Mouse (Mus musculus): Measurements from ENCODE around the gene Ints2. TPM values are rescaled to one million over a fixed set of nuclear protein-coding genes. Genes with fewer than 3 reads are reported as not detected.
A peak's percentile ranks its signal among the peaks of the same experiment; 100 is the strongest.
"Not testable (repeated sequence)": the region's sequence is repeated elsewhere in the genome, so short reads cannot be mapped to it uniquely, and the experiment has no call there.

The Ints2 gene
- polyA plus RNA-seq, 1 experiment from 2014 or later = 49.0 TPM

DNA sequence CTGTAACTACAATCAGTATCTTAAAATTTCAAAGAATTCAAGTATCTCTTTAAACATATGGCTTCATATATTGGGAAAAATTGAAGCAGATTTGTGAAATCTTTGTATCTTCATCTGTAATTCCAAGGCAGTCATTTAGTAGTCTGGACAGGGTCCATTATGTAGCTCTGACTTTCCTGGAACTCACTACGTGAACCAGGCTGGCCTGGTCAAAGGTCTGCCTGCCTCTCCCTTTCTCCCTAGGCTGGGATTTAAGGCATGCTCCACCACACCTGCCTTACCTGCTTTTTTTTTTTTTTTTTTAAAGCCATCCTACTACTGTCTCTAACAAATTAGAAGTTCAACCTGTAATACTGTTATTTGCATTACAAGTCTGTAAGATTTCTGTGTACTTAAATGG is 45.6 kb downstream of the Ints2 start:
- Histone ChIP-seq H3K9me3 (peaks cover 9% of the 10 kb centered on the region), H3K27ac (no peak overlapping the region), H3K4me1 (replicated peaks) (no peaks in the 10 kb centered on the region), H3K4me3 (replicated peaks) (no peak overlapping the region), H3K9ac (replicated peaks) (no peak overlapping the region), H3K4me2 (no peak overlapping the region), H3K27me3 (no peaks in the 10 kb centered on the region), H3K36me3 (peaks cover 81% of the 10 kb centered on the region)
- 89% methylated on average over 1 of the region's 1 CpGs for WGBS
- ATAC-seq (ENCODE audit: insufficient number of reproducible peaks, insufficient read depth, low FRiP score, low TSS enrichment, low read depth) = no peak

DNA sequence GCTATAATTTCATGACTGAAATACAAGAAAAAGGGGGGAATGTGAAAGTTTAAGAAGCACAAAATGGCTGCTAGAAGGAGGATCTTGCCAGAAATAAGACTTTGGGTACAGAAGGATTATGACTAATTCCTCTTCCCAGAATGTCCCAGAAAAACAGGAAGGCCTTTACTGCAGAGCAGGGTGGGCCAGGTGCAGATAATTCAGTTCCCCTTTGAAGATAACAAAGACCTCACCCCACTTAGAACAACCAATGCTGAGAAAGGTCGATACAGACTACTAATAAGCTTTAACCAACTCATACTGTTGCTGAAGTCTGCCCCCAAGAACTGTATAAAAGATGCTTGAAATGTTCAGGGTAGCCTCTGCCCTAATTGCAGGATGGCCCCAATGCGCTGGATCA is 48.3 kb downstream of the Ints2 start:
- no peak overlapping the region for H3K4me2 ChIP-seq
- H3K4me3 ChIP-seq (replicated peaks) = no peak overlapping the region
- H3K9ac ChIP-seq (replicated peaks) = no peak overlapping the region
- peaks cover 27% of the 10 kb centered on the region for H3K9me3 ChIP-seq
- no peaks in the 10 kb centered on the region for H3K4me1 ChIP-seq (replicated peaks)
- H3K27ac ChIP-seq = no peak overlapping the region
- H3K27me3 ChIP-seq = no peaks in the 10 kb centered on the region
- no peak for ATAC-seq (ENCODE audit: insufficient number of reproducible peaks, insufficient read depth, low FRiP score, low TSS enrichment, low read depth)
- peaks cover 83% of the 10 kb centered on the region for H3K36me3 ChIP-seq
- WGBS = 92% methylated on average over 2 of the region's 2 CpGs

DNA sequence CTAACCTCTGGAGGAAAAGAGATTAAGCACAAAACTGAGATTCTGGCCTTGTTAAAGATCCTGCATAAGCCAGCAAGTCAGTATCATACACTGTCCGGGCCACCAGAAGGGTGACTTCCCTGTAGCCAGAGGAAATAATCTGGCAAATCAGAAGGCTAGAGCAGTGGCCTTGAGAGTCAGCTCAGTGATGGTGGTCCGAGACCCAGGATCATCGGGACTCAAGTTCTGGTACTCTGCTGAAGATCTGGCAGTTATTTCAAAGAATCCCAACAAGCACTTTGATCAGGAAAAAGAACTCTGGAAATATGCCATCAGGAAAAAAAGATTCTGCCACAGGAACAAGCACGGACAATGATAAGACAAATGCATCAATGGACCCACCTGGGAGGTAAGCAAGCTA is 51.5 kb downstream of the Ints2 start:
- 97% methylated on average over 4 of the region's 4 CpGs for WGBS
- no peak overlapping the region for H3K27ac ChIP-seq
- H3K9me3 ChIP-seq = peaks cover 46% of the 10 kb centered on the region
- H3K4me1 ChIP-seq (replicated peaks) = peaks cover 6% of the 10 kb centered on the region
- no peak for ATAC-seq (ENCODE audit: insufficient number of reproducible peaks, insufficient read depth, low FRiP score, low TSS enrichment, low read depth)
- no peak overlapping the region for H3K4me2 ChIP-seq
- H3K9ac ChIP-seq (replicated peaks) = no peak overlapping the region
- H3K27me3 ChIP-seq = no peaks in the 10 kb centered on the region
- H3K4me3 ChIP-seq (replicated peaks) = no peak overlapping the region
- peaks cover 77% of the 10 kb centered on the region for H3K36me3 ChIP-seq

DNA sequence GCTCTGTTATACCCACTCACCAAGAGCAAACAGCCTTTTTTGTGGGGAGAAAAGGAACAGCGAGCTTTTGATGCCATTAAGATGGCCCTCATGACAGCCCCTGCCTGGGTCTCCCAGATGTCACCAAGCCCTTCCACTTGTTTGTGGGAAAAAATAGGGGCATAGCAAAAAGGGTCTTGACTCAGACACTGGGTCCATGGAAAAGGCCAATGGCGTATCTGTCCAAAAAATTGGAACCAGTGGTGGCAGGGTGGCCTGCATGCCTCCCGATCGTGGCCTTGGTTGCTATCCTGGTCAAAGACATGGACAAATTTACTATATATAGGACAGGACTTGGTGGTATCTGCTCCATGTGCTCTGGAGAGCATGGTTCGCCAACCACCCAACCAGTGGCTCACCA is 52.3 kb downstream of the Ints2 start:
- no peak for ATAC-seq (ENCODE audit: insufficient number of reproducible peaks, insufficient read depth, low FRiP score, low TSS enrichment, low read depth)
- Histone ChIP-seq H3K4me3 (replicated peaks) (no peak overlapping the region), H3K9ac (replicated peaks) (no peak overlapping the region), H3K27me3 (no peaks in the 10 kb centered on the region), H3K36me3 (peaks cover 74% of the 10 kb centered on the region), H3K27ac (no peak overlapping the region), H3K9me3 (peaks cover 46% of the 10 kb centered on the region), H3K4me2 (no peak overlapping the region), H3K4me1 (replicated peaks) (peaks cover 8% of the 10 kb centered on the region)
- WGBS = 98% methylated on average over 5 of the region's 5 CpGs

- H3K4me2 ChIP-seq = peak overlapping the region; percentile 70
- peaks cover 40% of the 10 kb centered on the region for H3K9me3 ChIP-seq
- no peaks in the 10 kb centered on the region for H3K27me3 ChIP-seq
- peak overlapping the region; percentile 76 for H3K4me3 ChIP-seq (replicated peaks)
- H3K9ac ChIP-seq (replicated peaks) = peak overlapping the region; percentile 75
- peak overlapping the region; percentile 88 for H3K27ac ChIP-seq
- WGBS = 62% methylated on average over 16 of the region's 16 CpGs
- peaks cover 56% of the 10 kb centered on the region for H3K36me3 ChIP-seq
- ATAC-seq (ENCODE audit: insufficient number of reproducible peaks, insufficient read depth, low FRiP score, low TSS enrichment, low read depth) = no peak
- H3K4me1 ChIP-seq (replicated peaks) = peaks cover 12% of the 10 kb centered on the region
Observed at GRCm38 (mm10) chr11:86201901-86202675, 55.3 kb downstream of the Ints2 start.

- peaks cover 37% of the 10 kb centered on the region for H3K9me3 ChIP-seq
- under 1% methylated on average over 60 of the region's 60 CpGs for WGBS
- H3K4me3 ChIP-seq (replicated peaks) = peak within 1 kb of the TSS; percentile 76
- peak within 1 kb of the TSS; percentile 70 for H3K4me2 ChIP-seq
- H3K9ac ChIP-seq (replicated peaks) = peak within 1 kb of the TSS; percentile 75
- H3K27me3 ChIP-seq = no peaks in the 10 kb centered on the region
- peaks cover 51% of the 10 kb centered on the region for H3K36me3 ChIP-seq
- peak; percentile 99 for ATAC-seq (ENCODE audit: insufficient number of reproducible peaks, insufficient read depth, low FRiP score, low TSS enrichment, low read depth)
- H3K27ac ChIP-seq = peak within 1 kb of the TSS; percentile 91
- peaks cover 12% of the 10 kb centered on the region for H3K4me1 ChIP-seq (replicated peaks)
Observed at GRCm38 (mm10) chr11:86201037-86201786, 56.2 kb downstream of the Ints2 start, which contains the start of gene Brip1. Gene Brip1, minus strand, starts transcription at chr11:86201193.

- whole genome bisulfite sequencing = under 1% methylated on average over 20 of the region's 21 CpGs
- peaks cover 33% of the 10 kb centered on the region for H3K9me3 ChIP-seq
- H3K27me3 ChIP-seq = no peaks in the 10 kb centered on the region
- H3K4me2 ChIP-seq = peak overlapping the region; percentile 67
- H3K36me3 ChIP-seq = peaks cover 45% of the 10 kb centered on the region
- peak overlapping the region; percentile 75 for H3K9ac ChIP-seq (replicated peaks)
- ATAC-seq (ENCODE audit: insufficient number of reproducible peaks, insufficient read depth, low FRiP score, low TSS enrichment, low read depth) = peak; percentile 74
- peak overlapping the region; percentile 91 for H3K27ac ChIP-seq
- H3K4me3 ChIP-seq (replicated peaks) = peak overlapping the region; percentile 76
- peaks cover 12% of the 10 kb centered on the region for H3K4me1 ChIP-seq (replicated peaks)
Observed at GRCm38 (mm10) chr11:86200460-86201021, 56.8 kb downstream of the Ints2 start.

DNA sequence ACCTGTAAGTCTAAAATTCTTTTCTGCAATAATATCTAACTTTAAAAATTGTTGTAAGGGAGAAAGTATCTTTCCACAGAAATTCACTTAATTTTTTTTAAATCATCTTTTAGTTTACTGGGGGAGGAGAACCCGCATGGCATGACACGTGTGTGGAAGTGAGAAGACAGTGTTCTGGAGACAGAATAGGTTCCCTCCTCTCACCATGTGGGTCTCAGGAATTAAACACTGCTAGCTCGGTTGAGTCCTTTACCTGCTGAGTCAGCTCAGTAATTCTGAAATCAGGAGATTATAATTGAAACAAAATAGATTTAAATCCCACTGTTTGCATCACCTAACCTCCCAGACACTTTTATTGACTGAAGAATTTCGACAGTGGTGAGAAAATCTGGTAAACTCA is 57.6 kb downstream of the Ints2 start:
- 56% methylated on average over 4 of the region's 4 CpGs for WGBS
- Histone ChIP-seq H3K4me3 (replicated peaks) (peak overlapping the region; percentile 76), H3K27ac (no peak overlapping the region), H3K36me3 (peaks cover 44% of the 10 kb centered on the region), H3K9me3 (peaks cover 25% of the 10 kb centered on the region), H3K4me2 (peak overlapping the region; percentile 67), H3K4me1 (replicated peaks) (peaks cover 12% of the 10 kb centered on the region), H3K27me3 (no peaks in the 10 kb centered on the region), H3K9ac (replicated peaks) (0 out of 2 replicates have a peak overlapping the region, but pooled peaks have one; percentile 75)
- ATAC-seq (ENCODE audit: insufficient number of reproducible peaks, insufficient read depth, low FRiP score, low TSS enrichment, low read depth) = no peak

- peaks cover 13% of the 10 kb centered on the region for H3K36me3 ChIP-seq
- not testable (repeated sequence) for H3K4me1 ChIP-seq (replicated peaks); H3K27me3 ChIP-seq; H3K9me3 ChIP-seq; H3K9ac ChIP-seq (replicated peaks); H3K4me2 ChIP-seq; H3K4me3 ChIP-seq (replicated peaks); H3K27ac ChIP-seq; ATAC-seq (ENCODE audit: insufficient number of reproducible peaks, insufficient read depth, low FRiP score, low TSS enrichment, low read depth)
- WGBS = 92% methylated on average over 7 of the region's 7 CpGs
Observed at GRCm38 (mm10) chr11:86185224-86185623, 72.2 kb downstream of the Ints2 start.

GRCm38 (mm10) chr11:86175833-86176232 is 81.5 kb downstream of the Ints2 start:
- Histone ChIP-seq H3K27me3 (no peaks in the 10 kb centered on the region), H3K9ac (replicated peaks) (no peak overlapping the region), H3K4me1 (replicated peaks) (no peaks in the 10 kb centered on the region), H3K9me3 (no peaks in the 10 kb centered on the region), H3K4me3 (replicated peaks) (no peak overlapping the region), H3K27ac (no peak overlapping the region), H3K36me3 (no peaks in the 10 kb centered on the region), H3K4me2 (no peak overlapping the region)
- ATAC-seq (ENCODE audit: insufficient number of reproducible peaks, insufficient read depth, low FRiP score, low TSS enrichment, low read depth) = no peak
- WGBS = 59% methylated on average over 3 of the region's 3 CpGs

- H3K9ac ChIP-seq (replicated peaks) = no peak overlapping the region
- no peak overlapping the region for H3K4me3 ChIP-seq (replicated peaks)
- ATAC-seq (ENCODE audit: insufficient number of reproducible peaks, insufficient read depth, low FRiP score, low TSS enrichment, low read depth) = no peak
- H3K4me1 ChIP-seq (replicated peaks) = no peaks in the 10 kb centered on the region
- no peaks in the 10 kb centered on the region for H3K27me3 ChIP-seq
- H3K4me2 ChIP-seq = no peak overlapping the region
- 53% methylated on average over 2 of the region's 2 CpGs for WGBS
- H3K9me3 ChIP-seq = no peaks in the 10 kb centered on the region
- H3K27ac ChIP-seq = no peak overlapping the region
- H3K36me3 ChIP-seq = no peaks in the 10 kb centered on the region
Observed at GRCm38 (mm10) chr11:86174173-86174572, 83.2 kb downstream of the Ints2 start.
